Mouse (Mus musculus) spleen, adult 2 months (tissue): Measurements from ENCODE around the gene Pdxk.

Experiments
- CTCF ChIP-seq: fragments of 200-500 bp; IDR thresholded peaks from 2 replicates; pipeline ENCODE4 v1.5.1; 2011; ENCODE audit warnings: mild to moderate bottlenecking, inconsistent platforms; ENCODE audit not compliant: insufficient read depth, insufficient read length, insufficient replicate concordance; ENCODE audit errors: extremely low read depth
- POLR2A ChIP-seq: fragments of 200-500 bp; IDR thresholded peaks from 2 replicates; pipeline ENCODE4 v1.6.1; 2011; ENCODE audit warnings: low read depth, low read length, inconsistent platforms

DNA sequence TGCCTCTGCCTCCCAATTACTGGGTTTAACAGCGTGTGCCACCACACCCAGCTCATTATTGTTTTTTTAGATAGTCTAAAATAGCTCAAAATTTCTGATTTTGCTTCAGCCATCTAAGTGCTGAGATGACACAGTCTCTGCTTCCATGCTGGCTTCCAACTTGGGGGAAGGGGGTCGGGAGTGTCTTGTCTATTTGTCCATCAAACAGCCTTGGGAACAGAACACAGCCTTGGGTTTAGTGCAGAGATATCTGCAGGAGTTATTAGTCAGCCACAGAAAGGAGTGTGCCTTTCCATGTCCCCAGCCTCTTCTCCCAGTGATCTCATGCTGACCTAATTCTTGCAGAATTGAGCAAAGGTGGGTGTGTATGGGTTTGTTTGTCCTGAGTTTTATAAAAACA is 46.0 kb downstream of the Pdxk start:
- TF ChIP-seq CTCF: no peak
- TF ChIP-seq POLR2A: no peak
